Mouse (Mus musculus) liver, embryonic 11.5 days (tissue): ENCODE measurements around the gene Ubr2. TPM values are rescaled to one million over a fixed set of nuclear protein-coding genes. Genes with fewer than 3 reads are reported as not detected.

Source experiments
- polyA plus RNA-seq: library from polyadenylated mRNA; unstranded; fragments of >200 nt; fragmentation: Nextera tagmentation; extraction: Ambion mirVana; gene quantifications from 2 replicates; pipeline ENCODE4 v1.2.1, GENCODE M21; 2014

The Ubr2 gene
- polyA plus RNA-seq, 1 experiment from 2014 or later = 19.1 TPM

Other genes with a start within 250 kb of the Ubr2 start
- 0.94 and 1.0 TPM in 2 replicates for gene Ptcra, start 246.8 kb downstream of the Ubr2 start, polyA plus RNA-seq
- 76.6 and 82.5 TPM in 2 replicates for gene 2310039H08Rik, start 237.9 kb downstream of the Ubr2 start, polyA plus RNA-seq
- 195 and 201 TPM in 2 replicates for gene Rpl7l1, start 227.9 kb downstream of the Ubr2 start, polyA plus RNA-seq
- 6.3 and 7.4 TPM in 2 replicates for gene Bicral, start 152.1 kb downstream of the Ubr2 start, polyA plus RNA-seq
- 43.5 and 43.7 TPM in 2 replicates for gene Tbcc, start 119.9 kb downstream of the Ubr2 start, polyA plus RNA-seq
- gene Prph2, start 100.1 kb downstream of the Ubr2 start, polyA plus RNA-seq = not detected in 2 replicates